Mouse (Mus musculus): ENCODE results near the gene Nqo2.

GRCm38 (mm10) chr13:33951308-33952074 lies 13.0 kb upstream of the Nqo2 start:
- no peak for TF ChIP-seq GATA1 (IDR thresholded peaks at IDR 0.05; ENCODE audit: borderline replicate concordance, low read length)
- TF ChIP-seq FLI1 (IDR thresholded peaks at IDR 0.05; ENCODE audit: low read length) = no peak

Data from megakaryocyte, embryonic 14.5 days (primary cell).